Mouse (Mus musculus) embryonic fibroblast, embryonic 13.5 days (primary cell): ENCODE results near the gene Kif1b.

Source experiments
- CTCF ChIP-seq: IDR thresholded peaks from 2 replicates; pipeline ENCODE4 v1.5.1; 2011; ENCODE audit warnings: mild to moderate bottlenecking, control low read depth, low read length, moderate library complexity, borderline replicate concordance; ENCODE audit not compliant: insufficient read depth
- POLR2A ChIP-seq: IDR thresholded peaks from 2 replicates; pipeline ENCODE4 v1.6.1; 2011; ENCODE audit warnings: low read depth, mild to moderate bottlenecking, control low read depth, low read length, moderate library complexity

GRCm38 (mm10) chr4:149340680-149341079, 33.2 kb upstream of the Kif1b start:
- no peak for TF ChIP-seq CTCF
- no peak for TF ChIP-seq POLR2A
